Mouse (Mus musculus): Measurements from ENCODE around the gene Mtus2. TPM values are rescaled to one million over a fixed set of nuclear protein-coding genes. Genes with fewer than 3 reads are reported as not detected.
A peak's percentile ranks its signal among the peaks of the same experiment; 100 is the strongest.

Mtus2 gene
- total RNA-seq, 1 experiment from 2014 or later = 8.9 TPM

DNA sequence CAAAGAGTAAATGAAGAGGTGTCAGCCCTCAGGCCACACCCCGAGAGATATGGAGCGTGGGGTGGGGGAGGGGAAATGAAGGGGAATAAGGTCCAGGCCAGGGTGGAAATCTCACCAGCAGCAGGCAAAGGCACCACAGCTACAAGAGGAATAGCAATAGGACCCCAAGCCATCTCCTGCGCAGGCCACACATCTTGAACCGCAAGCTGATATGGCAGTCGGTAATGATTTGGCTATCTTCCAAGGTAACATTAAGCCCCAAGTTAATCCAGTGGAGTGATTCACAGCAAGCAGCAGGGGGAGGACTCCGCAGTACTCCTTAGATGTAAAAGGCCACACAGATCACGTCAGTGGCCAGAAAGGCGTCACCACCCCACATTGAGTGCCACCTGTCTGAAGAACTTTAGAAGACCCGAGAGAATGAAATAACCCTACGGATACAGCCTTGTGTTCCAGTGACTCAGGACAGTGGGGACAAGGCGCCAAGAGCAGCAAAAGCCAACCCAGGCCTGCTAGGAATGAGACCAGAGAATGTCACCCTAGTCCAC lies 374.2 kb downstream of the Mtus2 start:
- no peak for ATAC-seq (replicated peaks in 1 of 2; ENCODE audit: insufficient read depth in 1 of 2, low FRiP score in 2 of 2, low TSS enrichment in 1 of 2, low read depth in 1 of 2, poor library complexity in 2 of 2, severe bottlenecking in 2 of 2)

DNA sequence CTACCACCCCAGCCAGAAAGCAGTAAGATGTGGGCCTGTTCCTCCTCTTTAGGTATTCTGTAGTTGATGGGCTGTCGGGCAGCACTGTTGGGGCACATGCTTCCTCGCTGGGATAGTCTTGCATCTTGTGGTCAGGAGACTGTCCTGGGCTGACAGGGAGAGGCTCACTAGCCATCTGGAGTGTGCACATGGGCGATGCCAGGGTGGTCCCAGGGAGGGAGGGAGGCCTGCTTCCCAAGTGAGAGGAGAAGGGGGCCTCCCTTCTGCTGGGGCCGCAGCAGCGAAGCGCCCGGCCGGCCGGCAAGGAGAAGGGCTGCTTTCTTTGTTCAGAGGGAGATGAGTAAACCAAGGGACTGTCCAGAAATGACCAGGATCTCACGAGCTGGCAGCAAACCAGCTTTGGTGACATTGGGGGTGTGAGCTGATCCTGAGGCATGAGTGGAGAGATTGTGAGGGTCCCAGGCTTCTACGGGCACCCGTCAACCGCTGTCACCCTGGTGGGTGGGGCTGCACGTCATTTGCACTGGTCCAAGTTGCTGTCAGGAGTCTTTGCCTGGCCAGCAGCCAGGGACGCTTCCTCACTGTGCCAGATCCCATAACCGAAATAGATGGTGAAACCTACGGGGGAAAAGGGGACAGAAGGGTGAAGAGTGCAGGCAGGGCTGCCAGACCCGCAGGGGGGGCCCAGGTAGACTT lies 375.0 kb downstream of the Mtus2 start:
- no peak for ATAC-seq (replicated peaks in 1 of 2; ENCODE audit: insufficient read depth in 1 of 2, low FRiP score in 2 of 2, low TSS enrichment in 1 of 2, low read depth in 1 of 2, poor library complexity in 2 of 2, severe bottlenecking in 2 of 2)

DNA sequence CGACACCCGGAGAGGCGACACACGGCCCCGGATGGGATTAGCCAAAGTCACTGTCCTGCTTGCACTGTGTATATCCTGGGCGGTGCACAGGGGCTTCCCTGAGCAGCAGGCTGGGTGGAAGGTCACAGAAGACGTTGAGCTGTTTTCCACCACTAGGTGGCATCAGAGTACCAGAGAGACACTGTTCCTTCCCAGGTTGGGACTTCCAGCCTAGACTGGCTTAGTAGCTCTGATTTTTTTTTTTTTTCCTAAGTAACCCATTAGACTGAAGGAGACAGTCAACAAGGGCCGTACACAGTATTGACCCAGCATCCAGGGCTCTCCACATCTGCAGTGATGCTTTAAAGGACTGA lies 375.5 kb downstream of the Mtus2 start:
- peak; percentile 75 to 77 for ATAC-seq (replicated peaks in 1 of 2; ENCODE audit: insufficient read depth in 1 of 2, low FRiP score in 2 of 2, low TSS enrichment in 1 of 2, low read depth in 1 of 2, poor library complexity in 2 of 2, severe bottlenecking in 2 of 2)

DNA sequence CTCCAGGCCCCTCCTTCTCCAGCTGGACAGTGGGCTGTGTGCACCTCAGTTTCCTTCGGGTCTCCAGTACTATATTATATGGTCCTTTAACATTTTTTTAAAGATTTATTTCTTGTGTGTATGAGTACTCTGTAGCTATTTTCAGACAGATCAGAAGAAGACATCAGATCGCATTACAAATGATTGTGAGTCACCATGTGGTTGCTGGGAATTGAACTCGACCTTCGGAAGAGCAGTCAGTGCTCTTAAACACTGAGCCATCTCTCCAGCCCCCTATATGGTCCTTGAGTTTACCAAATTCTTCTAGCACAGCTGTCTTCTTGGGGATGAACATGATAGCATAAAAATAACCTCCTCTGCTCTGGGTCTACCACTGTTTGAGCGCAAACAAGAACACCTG lies 382.0 kb downstream of the Mtus2 start:
- ATAC-seq (replicated peaks in 1 of 2; ENCODE audit: insufficient read depth in 1 of 2, low FRiP score in 2 of 2, low TSS enrichment in 1 of 2, low read depth in 1 of 2, poor library complexity in 2 of 2, severe bottlenecking in 2 of 2) = no peak

DNA sequence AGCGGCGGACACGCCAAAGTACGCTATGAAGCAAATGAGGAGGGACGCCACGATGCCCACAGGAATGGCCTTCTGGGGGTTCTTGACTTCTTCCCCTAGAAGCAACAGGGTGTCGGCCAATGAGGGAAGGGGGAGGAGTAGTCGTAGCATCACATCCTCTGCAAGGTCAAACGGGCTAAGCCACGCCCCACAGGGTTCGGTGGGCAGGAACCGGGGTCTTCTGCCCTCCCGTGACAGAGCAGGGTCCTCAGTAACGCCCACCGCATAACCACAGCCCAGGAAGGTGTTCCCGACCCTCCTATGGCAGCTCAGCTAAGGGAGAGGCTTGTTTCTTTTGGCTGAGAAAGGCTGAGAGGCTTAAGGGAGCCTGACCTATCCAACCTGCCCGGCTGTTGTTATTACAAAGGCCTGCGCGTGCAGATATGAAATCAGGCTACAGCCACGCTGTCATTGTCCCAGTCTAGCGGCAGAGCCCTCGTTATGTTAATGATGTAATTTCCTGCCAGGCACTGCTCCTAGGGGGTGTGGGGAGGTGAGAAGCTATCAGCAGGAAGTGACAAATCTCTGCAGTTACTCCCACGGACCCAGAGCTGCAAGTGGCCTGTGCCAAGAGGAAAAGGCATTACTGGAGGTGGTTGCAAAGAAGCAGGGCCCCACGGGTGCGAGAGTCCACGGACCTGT lies 385.1 kb downstream of the Mtus2 start:
- ATAC-seq (replicated peaks in 1 of 2; ENCODE audit: insufficient read depth in 1 of 2, low FRiP score in 2 of 2, low TSS enrichment in 1 of 2, low read depth in 1 of 2, poor library complexity in 2 of 2, severe bottlenecking in 2 of 2) = peak; percentile 76 to 85

DNA sequence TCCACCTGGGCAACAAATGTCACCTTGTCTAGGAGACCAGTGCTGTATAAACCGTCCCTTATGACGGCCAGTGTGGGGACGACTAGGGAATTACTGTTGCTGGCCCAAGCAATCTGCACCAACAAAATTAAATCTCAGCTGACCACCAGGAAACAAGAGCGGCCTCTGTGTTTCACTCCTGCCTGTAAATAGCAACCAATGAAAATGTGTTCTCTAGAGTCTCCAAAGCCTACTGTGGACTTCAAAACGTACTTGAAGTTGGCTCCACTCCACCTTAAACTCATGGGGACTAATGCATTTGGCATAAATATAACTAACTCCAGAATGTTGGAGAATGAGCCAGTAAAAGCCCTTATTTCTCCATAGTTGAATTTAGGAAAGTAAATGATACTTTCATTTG lies 387.3 kb downstream of the Mtus2 start:
- ATAC-seq (replicated peaks in 1 of 2; ENCODE audit: insufficient read depth in 1 of 2, low FRiP score in 2 of 2, low TSS enrichment in 1 of 2, low read depth in 1 of 2, poor library complexity in 2 of 2, severe bottlenecking in 2 of 2) = no peak

DNA sequence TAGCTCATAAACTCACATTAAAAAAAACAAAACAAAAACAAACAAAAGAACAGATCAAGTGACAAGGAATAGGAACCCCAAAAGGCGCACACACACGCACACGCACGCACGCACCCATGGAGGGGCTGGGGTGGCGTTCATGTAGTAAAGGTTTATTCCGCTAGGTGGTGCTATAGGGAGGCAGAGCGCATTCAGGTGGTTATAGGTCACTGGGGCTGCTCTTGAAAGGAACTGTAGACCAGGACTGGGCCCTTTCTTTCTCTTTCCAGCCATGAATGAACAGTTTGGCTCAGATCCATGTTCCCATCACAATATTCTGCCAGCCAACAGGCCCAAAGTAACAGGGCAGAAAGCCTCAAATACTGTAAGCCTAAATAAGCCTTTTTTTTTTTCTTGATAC lies 389.4 kb downstream of the Mtus2 start:
- ATAC-seq (replicated peaks in 1 of 2; ENCODE audit: insufficient read depth in 1 of 2, low FRiP score in 2 of 2, low TSS enrichment in 1 of 2, low read depth in 1 of 2, poor library complexity in 2 of 2, severe bottlenecking in 2 of 2) = peak in 1 of 2 experiments; percentile 30; a peak in 1 of 4 replicates

DNA sequence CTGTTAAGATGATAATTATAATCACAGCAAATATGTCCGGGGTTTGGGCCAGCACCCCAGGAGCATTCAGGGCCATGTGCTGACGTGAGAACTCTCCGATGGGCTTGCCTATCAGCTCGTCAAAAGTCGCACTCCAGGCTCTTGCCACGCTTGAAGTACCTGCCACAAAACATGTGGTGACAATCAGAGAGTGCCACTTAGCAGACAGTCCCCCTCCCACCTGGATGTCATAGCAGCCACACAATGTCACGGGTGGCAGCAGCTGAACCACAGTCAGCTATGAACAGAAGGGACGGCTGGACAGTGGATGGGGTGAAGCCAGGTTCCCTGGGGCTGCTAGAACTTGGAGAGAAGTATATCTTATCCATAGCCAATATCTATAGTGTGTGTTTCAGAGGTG lies 391.0 kb downstream of the Mtus2 start:
- no peak for ATAC-seq (replicated peaks in 1 of 2; ENCODE audit: insufficient read depth in 1 of 2, low FRiP score in 2 of 2, low TSS enrichment in 1 of 2, low read depth in 1 of 2, poor library complexity in 2 of 2, severe bottlenecking in 2 of 2)

DNA sequence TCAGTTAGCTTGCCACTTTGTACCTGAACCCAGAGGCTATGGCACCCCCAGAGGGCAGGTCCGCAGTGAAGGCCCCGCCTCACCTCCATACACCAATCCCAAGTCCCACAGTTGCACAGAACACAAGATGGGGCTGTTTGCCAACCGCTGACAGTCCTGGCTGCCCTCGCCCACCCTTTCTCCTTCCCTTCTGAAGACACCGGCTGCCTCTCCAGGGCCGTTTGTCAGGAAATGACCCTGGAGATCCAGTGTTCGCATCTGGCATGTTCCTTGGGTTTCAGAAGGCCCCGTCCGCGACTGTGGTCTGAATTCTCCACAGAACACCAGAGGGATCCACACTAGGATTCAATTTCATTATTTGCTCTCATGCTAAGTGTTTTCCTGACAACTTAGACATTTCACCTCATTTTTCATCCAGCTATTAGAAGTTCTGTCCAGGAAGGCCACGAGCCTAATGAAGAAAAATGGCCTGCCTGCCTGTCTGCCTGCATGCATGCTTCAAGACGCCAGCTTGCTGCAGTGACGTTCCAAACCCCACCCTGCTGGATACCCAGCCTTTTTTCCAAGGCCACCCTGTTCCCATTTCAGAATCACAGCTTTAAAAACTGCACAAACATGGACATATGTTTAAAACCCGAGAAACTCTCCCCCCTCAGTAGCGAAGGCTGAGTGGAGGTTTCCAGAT lies 392.3 kb downstream of the Mtus2 start:
- no peak for ATAC-seq (replicated peaks in 1 of 2; ENCODE audit: insufficient read depth in 1 of 2, low FRiP score in 2 of 2, low TSS enrichment in 1 of 2, low read depth in 1 of 2, poor library complexity in 2 of 2, severe bottlenecking in 2 of 2)

DNA sequence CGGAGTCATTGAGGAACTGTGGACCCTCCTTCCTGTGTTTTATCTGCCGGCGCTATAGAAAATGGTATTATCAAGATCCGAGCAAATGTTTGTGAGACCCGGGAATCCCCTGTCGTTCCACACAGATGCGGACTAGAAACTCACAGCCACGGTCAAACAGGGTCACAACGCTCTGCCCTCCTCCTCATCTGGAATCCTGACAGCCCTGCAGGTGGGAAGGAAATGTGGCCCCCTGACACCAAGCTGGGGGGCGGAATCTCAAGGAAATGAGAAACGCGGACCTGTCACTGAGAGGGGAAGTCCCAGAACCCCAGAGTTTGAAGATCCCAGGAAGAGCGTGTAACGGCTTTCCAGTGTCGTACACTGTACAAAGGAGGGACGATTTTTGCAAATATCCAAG lies 396.3 kb downstream of the Mtus2 start:
- ATAC-seq (replicated peaks in 1 of 2; ENCODE audit: insufficient read depth in 1 of 2, low FRiP score in 2 of 2, low TSS enrichment in 1 of 2, low read depth in 1 of 2, poor library complexity in 2 of 2, severe bottlenecking in 2 of 2) = no peak

DNA sequence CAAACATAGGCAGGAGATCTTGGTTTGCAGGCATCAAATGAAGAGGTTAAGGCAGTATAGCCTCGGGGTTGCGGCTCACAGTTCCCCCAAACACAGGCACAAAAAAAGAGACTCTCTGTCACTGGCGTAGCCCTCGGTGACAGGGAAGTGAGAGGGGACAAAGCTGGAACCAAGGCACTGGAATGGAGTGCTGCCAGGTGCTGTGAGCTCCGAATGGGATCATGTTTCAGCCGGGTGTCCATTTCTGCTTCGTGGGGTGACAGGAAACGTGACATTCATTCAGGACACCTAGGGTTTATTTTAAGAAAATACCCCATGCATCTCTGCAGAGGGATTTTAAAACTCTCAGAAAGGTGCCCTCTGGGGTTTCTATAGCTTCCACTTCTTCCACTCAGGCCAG lies 397.4 kb downstream of the Mtus2 start:
- ATAC-seq (replicated peaks in 1 of 2; ENCODE audit: insufficient read depth in 1 of 2, low FRiP score in 2 of 2, low TSS enrichment in 1 of 2, low read depth in 1 of 2, poor library complexity in 2 of 2, severe bottlenecking in 2 of 2) = no peak

DNA sequence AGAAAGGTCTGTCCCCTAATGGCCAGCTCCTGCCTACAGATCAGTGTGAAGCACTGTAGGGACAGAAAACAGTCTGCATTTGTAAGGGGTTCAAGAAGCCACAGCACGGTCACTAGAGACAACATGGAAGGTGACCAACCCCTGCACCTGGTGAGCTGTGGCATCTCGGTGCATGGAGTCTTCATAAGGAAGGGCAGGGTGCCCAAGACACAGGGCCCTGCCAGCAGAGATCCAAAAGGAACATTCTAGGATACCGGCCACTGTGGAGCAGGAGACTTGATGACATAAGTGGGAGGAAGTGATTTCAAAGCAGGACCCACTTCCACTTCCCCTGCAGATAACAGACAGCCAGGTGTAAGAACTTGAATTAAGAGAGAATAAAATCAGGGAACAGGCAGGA lies 398.7 kb downstream of the Mtus2 start:
- ATAC-seq (replicated peaks in 1 of 2; ENCODE audit: insufficient read depth in 1 of 2, low FRiP score in 2 of 2, low TSS enrichment in 1 of 2, low read depth in 1 of 2, poor library complexity in 2 of 2, severe bottlenecking in 2 of 2) = no peak

DNA sequence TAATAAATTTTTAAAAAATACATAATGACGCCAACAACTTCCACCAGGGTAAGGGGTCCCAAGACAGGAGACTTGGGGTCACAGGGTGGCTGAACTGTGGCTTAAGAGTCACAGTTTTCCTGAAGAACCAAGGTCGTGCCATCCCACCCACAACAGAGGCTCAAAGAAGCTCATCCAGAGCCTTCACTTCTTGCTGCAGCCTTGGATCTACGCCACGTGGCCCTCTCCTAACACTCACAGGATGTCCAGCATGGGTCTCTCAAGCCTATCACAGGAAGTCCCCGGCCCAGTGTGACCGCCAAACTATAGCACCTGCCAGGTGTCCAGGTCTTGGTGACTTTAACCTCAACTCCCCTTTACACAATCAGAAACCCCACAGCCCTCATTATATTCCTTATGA lies 400.0 kb downstream of the Mtus2 start:
- ATAC-seq (replicated peaks in 1 of 2; ENCODE audit: insufficient read depth in 1 of 2, low FRiP score in 2 of 2, low TSS enrichment in 1 of 2, low read depth in 1 of 2, poor library complexity in 2 of 2, severe bottlenecking in 2 of 2) = no peak

DNA sequence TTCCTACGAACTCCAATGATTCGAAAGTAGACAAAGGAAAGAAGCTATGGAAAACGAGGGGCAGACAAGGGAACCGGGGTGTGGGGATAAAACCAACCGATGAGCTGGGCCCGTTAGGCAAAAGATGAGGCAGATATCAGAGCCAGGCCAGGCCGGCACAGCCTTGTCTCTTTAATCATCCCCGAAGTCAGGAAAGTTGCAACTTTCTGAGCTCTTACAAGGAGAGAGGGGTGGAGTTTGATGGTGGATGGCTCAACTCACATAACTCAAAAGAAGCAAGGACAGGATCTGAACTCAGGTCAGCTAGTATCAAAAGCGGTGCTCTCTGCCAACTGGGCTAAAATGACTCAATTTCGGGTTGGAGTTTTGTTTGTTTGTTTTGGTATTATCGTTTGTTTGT lies 402.0 kb downstream of the Mtus2 start:
- no peak for ATAC-seq (replicated peaks in 1 of 2; ENCODE audit: insufficient read depth in 1 of 2, low FRiP score in 2 of 2, low TSS enrichment in 1 of 2, low read depth in 1 of 2, poor library complexity in 2 of 2, severe bottlenecking in 2 of 2)

DNA sequence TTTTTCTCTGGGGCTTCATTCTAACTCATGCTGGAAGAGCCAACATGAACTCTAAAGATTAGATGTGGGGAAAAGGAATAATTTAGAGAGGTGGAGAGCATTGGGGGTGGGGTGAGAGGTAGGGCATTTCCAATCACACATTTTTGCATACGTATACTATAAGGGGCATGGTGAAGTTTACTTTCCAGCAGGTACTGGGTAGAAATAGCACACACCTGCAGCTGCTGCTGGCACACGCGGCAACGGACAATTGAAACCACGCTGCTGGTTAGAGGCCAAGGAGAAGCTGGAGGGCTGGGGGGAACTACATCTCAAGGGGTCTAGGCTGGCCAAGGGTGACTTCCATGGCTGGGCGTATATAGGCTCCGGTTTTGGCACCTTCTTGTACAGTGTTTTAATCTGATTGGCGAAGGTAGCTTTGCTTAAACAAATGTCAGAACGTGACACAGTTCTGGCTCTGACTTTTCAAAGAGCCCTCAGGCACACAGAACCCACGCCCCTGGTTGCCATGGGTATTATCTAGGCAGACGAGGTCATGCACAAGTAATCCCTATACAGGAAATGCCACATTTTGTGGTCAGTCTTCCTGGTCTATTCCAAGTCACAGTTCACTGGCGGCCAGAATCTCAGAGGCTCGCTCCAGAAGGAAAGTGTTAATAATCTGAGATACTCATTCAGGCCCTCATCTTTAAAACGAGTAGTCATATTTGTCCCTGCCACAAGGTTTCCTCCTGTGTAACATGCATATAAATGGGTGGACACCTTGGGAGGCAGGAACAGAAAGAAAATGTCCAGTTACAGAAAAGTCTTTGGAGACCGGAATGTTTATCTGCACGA lies 404.0 kb downstream of the Mtus2 start:
- ATAC-seq (replicated peaks in 1 of 2; ENCODE audit: insufficient read depth in 1 of 2, low FRiP score in 2 of 2, low TSS enrichment in 1 of 2, low read depth in 1 of 2, poor library complexity in 2 of 2, severe bottlenecking in 2 of 2) = peak in 1 of 2 experiments; percentile 37; a peak in 1 of 4 replicates

DNA sequence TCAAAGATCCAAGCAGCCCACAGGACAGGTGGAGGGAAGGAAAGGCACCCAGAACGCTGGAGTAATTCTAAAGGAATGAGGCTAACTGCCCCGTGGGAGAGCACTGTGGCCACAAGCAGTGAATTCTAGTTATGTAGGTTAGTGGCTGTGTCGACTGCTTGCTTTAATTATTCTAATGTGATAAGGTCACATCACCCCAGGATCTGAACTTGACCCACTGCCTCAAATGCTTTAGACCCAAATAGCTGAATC lies 404.6 kb downstream of the Mtus2 start:
- ATAC-seq (replicated peaks in 1 of 2; ENCODE audit: insufficient read depth in 1 of 2, low FRiP score in 2 of 2, low TSS enrichment in 1 of 2, low read depth in 1 of 2, poor library complexity in 2 of 2, severe bottlenecking in 2 of 2) = no peak

DNA sequence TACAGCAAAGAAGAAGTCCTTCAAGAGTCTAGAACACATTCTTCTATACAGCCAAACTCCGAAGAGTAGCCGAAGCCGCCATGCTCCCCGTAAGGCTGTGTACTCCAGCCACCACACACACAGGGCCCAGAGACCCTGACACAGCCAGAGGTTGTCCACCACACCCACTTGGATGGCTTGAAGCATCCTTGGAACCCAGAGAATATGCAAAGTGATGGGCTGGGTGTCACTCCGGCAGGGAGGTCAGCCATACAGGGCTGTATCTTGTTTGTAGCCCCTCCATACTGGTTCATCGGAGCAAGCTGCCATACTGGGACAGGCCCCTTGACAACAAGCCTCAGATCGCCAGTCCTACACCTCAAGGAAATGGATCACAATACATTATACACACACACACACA lies 405.2 kb downstream of the Mtus2 start:
- ATAC-seq (replicated peaks in 1 of 2; ENCODE audit: insufficient read depth in 1 of 2, low FRiP score in 2 of 2, low TSS enrichment in 1 of 2, low read depth in 1 of 2, poor library complexity in 2 of 2, severe bottlenecking in 2 of 2) = no peak

Data from hematopoietic stem cell, adult 5-6 weeks (primary cell).